Mouse (Mus musculus): ENCODE data around the gene Zfp111.

Zfp111 gene

GRCm38 (mm10) chr7:24211343-24211742 lies at the start of gene Zfp111:
Gene Zfp111, minus strand, starts transcription at chr7:24211443.
- DNase-seq (ENCODE audit: low spot score in 2 of 2): no peak

- DNase-seq (ENCODE audit: low spot score in 2 of 2): no peak
These were observed 48.7 kb upstream of the Zfp111 start for GRCm38 (mm10) chr7:24260000-24260312.

GRCm38 (mm10) chr7:24259306-24259999 lies 48.2 kb upstream of the Zfp111 start:
- no peak for DNase-seq (ENCODE audit: low spot score in 2 of 2)

- peak; percentile 40 to 46 for DNase-seq (ENCODE audit: low spot score in 2 of 2)
These were observed 43.6 kb upstream of the Zfp111 start, which contains the start of gene Zfp108 for GRCm38 (mm10) chr7:24254633-24255474. Gene Zfp108, plus strand, starts transcription at chr7:24254794.

- no peak for DNase-seq (ENCODE audit: low spot score in 2 of 2)
These were observed 42.8 kb upstream of the Zfp111 start for GRCm38 (mm10) chr7:24253779-24254615.

- peak; percentile 38 for DNase-seq (ENCODE audit: low spot score in 2 of 2)
These were observed 26.0 kb upstream of the Zfp111 start, which contains the start of gene Zfp109 for GRCm38 (mm10) chr7:24237040-24237791. Gene Zfp109, minus strand, starts transcription at chr7:24237560.

- no peak for DNase-seq (ENCODE audit: low spot score in 2 of 2)
These were observed 947 bp downstream of the Zfp111 start for GRCm38 (mm10) chr7:24210296-24210695.

GRCm38 (mm10) chr7:24208282-24208886 lies 2.9 kb downstream of the Zfp111 start:
- DNase-seq (ENCODE audit: low spot score in 2 of 2): no peak

GRCm38 (mm10) chr7:24207488-24208261 lies 3.6 kb downstream of the Zfp111 start:
- peak; percentile 2 to 8 for DNase-seq (ENCODE audit: low spot score in 2 of 2)

GRCm38 (mm10) chr7:24196961-24197360 lies 14.3 kb downstream of the Zfp111 start:
- DNase-seq (ENCODE audit: low spot score in 2 of 2): no peak

GRCm38 (mm10) chr7:24193157-24193556 lies 18.1 kb downstream of the Zfp111 start:
- no peak for DNase-seq (ENCODE audit: low spot score in 2 of 2)

GRCm38 (mm10) chr7:24191361-24191760 lies 19.9 kb downstream of the Zfp111 start:
- DNase-seq (ENCODE audit: low spot score in 2 of 2): no peak

GRCm38 (mm10) chr7:24189571-24189944 lies 21.7 kb downstream of the Zfp111 start:
- no peak for DNase-seq (ENCODE audit: low spot score in 2 of 2)

- DNase-seq (ENCODE audit: low spot score in 2 of 2): no peak
These were observed 22.2 kb downstream of the Zfp111 start for GRCm38 (mm10) chr7:24188901-24189570.

- no peak for DNase-seq (ENCODE audit: low spot score in 2 of 2)
These were observed 23.6 kb downstream of the Zfp111 start for GRCm38 (mm10) chr7:24187611-24188010.

- no peak for DNase-seq (ENCODE audit: low spot score in 2 of 2)
These were observed 35.9 kb downstream of the Zfp111 start for GRCm38 (mm10) chr7:24175337-24175711.

GRCm38 (mm10) chr7:24174618-24175336 lies 36.5 kb downstream of the Zfp111 start, which contains the start of gene Zfp114:
Gene Zfp114, plus strand, starts transcription at chr7:24175060.
- DNase-seq (ENCODE audit: low spot score in 2 of 2): peak; percentile 10 to 11

GRCm38 (mm10) chr7:24172191-24172590 lies 39.1 kb downstream of the Zfp111 start:
- no peak for DNase-seq (ENCODE audit: low spot score in 2 of 2)

GRCm38 (mm10) chr7:24153272-24153671 lies 58.0 kb downstream of the Zfp111 start:
- DNase-seq (ENCODE audit: low spot score in 2 of 2): no peak

Data from spleen, postnatal 36 days (tissue).